Mouse (Mus musculus) B cell, adult (primary cell): ENCODE data around the gene Tshz2. TPM values are rescaled to one million over a fixed set of nuclear protein-coding genes. Genes with fewer than 3 reads are reported as not detected.

Experiments used
- total RNA-seq: library from RNA; stranded (reverse); gene quantifications from 4 replicates; pipeline ENCODE4 v1.2.4, GENCODE M21; 2023; ENCODE audit not compliant: inconsistent age

The Tshz2 gene
- not detected in 4 replicates for total RNA-seq

GRCm38 (mm10) chr2:169632338-169633151 is at the start of gene Tshz2:
Tshz2 (plus strand) TSS chr2:169633013.

GRCm38 (mm10) chr2:169587645-169588044 is 45.2 kb upstream of the Tshz2 start, which contains the start of gene Gm11011:
Gm11011 (minus strand) TSS chr2:169587745.

Other genes with a start within 250 kb of the Tshz2 start
- not detected in 4 replicates for gene Gm11011, start 45.3 kb upstream of the Tshz2 start, total RNA-seq